Mouse (Mus musculus): ENCODE data around the gene Gm3173. TPM values are rescaled to one million over a fixed set of nuclear protein-coding genes. Genes with fewer than 3 reads are reported as not detected.
"Not testable (repeated sequence)": the region's sequence is repeated elsewhere in the genome, so short reads cannot be mapped to it uniquely, and the experiment has no call there.

Gm3173 gene
- total RNA-seq (2021) = 1 to 10 TPM in 1 of 2 experiments, not detected in 1; 4.0 TPM
- long read RNA-seq, experiment 1, partial matches to known transcripts = 0 of 3 reads
- long read RNA-seq, experiment 1, other reads (novel, unspliced or antisense) = 3 of 3 reads
- long read RNA-seq, experiment 2 = 0 reads

DNA sequence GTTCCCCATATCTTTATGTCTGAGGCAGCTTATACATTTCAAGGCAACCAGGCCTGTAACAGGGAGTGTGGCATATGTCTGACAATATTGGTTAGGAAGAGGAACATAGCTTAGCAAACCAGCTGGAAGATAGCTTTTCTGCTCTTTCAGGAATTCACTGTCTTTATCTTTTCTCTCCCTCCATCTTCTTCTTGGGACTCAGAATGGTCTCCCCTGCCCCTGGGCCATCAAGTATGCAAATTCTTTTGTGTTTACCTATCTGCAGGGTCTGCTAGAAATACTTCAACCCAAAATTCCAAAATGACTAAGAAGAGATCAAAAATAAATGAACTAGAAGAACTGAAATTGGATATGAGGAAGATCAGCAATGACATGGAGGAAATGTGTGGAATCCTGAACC is at the start of gene Gm3173:
Gm3173 (plus strand) TSS at position 301 of the 400 bp plus-strand sequence.
- DNase-seq = not testable (repeated sequence)

GRCm38 (mm10) chr14:4385606-4386005 is 45.2 kb upstream of the Gm3173 start:
- not testable (repeated sequence) for DNase-seq

DNA sequence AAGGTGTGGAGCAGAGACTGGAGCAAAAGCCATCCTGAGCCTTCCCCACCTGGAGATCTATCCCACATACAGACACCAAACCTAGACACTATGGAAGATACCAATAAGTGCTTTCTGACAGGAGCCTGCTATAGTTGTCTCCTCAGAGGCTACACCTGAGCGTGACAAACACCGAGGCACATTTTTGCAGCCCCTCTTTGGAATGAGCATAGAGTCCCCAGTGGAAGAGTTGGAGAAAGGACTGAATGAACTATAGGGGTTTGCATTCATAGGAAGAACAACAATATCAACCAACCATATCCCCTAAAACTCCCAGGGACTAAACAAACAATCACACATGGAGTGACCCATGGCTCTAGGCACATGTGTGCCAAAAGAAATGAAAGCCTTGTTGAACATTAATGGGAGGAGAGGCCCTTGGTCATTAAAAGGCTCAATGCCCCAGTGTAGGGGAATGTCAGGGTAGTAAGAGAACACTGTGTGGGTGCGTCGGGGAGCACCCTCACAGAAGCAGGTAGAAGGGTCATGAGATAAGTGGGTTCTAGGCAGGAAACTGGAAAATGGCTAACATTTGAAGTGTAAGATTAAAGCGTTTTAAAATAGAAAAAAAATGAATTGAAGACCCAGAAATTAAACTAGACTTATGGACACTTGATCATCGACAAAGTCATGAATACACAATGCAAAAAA is 37.8 kb upstream of the Gm3173 start:
- DNase-seq = not testable (repeated sequence)

DNA sequence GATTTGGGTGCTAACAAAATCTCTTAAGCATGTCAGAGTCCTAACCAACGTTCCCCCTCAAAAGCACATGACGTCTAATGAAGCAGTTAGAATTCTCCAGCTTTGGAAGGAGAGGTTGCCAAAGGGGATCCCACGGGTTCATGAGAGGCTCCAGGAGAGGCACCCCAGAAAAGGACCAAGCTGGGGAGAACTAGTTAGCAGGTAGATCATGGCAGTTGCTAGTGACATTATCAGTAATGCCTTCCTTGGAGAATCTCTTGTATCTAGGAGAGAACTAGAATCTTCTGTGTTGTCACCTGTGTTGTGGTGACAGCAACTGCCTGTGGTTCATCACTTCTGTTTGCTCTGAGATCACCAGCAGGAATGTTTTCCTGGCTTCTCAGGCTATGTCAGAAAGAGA is 33.6 kb upstream of the Gm3173 start, which contains the start of gene Gm3159:
Gm3159 (plus strand) TSS at position 301 of the 400 bp plus-strand sequence.
- DNase-seq = not testable (repeated sequence)

DNA sequence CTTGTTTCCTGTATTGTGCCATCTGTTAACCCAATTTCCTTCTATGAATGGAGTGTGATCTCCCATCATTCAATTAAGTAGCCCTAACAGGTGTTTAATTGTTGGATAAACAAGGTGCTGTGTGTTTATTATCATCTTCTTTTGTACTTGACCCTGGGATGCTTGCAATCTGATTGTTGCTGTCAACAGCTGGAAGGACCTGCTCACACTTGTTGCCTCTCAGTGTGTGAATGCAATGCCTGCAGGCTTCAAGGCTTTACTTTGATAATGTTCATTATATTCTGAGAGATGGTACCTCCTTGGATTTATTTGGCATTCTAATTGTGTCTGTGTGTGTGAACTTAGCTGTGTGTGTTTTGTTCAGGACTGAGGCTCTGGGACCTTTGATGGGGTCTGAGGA is 32.2 kb upstream of the Gm3173 start:
- not testable (repeated sequence) for DNase-seq

- DNase-seq = not testable (repeated sequence)
These were observed 30.5 kb upstream of the Gm3173 start for GRCm38 (mm10) chr14:4400115-4400789.

DNA sequence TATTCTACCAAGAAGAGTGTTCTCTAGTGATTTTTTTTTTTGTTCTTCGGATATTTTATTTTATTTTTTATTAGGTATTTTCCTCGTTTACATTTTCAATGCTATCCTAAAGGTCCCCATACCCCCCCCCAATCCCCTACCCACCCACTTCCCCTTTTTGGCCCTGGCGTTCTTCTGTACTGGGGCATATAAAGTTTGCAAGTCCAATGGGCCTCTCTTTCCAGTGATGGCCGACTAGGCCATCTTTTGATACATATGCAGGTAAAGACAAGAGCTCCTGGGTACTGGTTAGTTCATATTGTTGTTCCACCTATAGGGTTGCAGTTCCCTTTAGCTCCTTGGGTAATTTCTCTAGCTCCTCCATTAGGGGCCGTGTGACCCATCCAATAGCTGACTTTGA is 29.5 kb upstream of the Gm3173 start:
- not testable (repeated sequence) for DNase-seq

- DNase-seq = not testable (repeated sequence)
These were observed 27.0 kb upstream of the Gm3173 start for GRCm38 (mm10) chr14:4403840-4404239.

DNA sequence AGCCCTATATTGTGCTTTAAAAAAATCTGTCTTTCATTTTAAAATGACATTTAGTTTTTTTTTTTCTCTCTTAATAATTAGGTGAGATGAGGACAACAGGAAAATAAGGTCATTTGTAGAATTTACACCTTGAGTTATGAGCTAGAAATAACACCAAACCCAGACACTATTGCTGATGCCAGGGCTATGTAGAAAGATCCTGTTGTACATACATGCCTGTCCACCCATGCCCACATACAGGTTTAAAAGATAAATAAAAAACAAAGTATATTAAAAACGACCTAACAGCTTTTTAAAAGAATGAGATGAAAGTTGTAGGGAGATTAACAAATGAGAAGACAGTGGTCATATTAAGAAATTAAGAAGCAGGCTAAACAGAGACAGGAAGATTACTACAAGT is 20.9 kb upstream of the Gm3173 start:
- DNase-seq = not testable (repeated sequence)

GRCm38 (mm10) chr14:4414965-4415835 is 15.6 kb upstream of the Gm3173 start, which contains the start of gene Gm3164:
TSS of gene Gm3164 (plus strand) at chr14:4415448.
- DNase-seq = peak; percentile 62

DNA sequence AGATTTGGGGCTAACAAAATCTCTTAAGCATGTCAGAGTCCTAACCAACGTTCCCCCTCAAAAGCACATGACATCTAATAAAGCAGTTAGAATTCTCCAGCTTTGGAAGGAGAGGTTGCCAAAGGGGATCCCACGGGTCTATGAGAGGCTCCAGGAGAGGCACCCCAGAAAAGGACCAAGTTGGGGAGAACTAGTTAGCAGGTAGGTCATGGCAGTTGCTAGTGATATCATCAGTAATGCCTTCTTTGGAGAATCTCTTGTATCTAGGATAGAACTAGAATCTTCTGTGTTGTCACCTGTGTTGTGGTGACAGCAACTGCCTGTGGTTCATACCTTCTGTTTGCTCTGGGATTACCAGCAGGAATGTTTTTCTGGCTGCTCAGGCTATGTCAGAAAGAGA is 50.7 kb downstream of the Gm3173 start, which contains the start of gene Gm3182:
Gm3182 (plus strand) TSS at position 301 of the 400 bp plus-strand sequence.
- DNase-seq = not testable (repeated sequence)

- not testable (repeated sequence) for DNase-seq
These were observed 68.6 kb downstream of the Gm3173 start for GRCm38 (mm10) chr14:4499425-4499824.

DNA sequence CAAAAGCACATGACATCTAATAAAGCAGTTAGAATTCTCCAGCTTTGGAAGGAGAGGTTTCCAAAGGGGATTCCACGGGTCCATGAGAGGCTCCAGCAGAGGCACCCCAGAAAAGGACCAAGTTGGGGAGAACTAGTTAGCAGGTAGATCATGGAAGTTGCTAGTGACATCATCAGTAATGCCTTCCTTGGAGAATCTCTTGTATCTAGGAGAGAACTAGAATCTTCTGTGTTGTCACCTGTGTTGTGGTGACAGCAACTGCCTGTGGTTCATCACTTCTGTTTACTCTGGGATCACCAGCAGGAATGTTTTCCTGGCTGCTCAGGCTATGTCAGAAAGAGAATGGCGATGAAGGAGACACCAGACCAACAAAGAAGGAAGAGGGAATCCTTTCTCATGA is 124.3 kb downstream of the Gm3173 start, which contains the start of gene Gm3047:
Gm3047 (plus strand) TSS at position 301 of the 400 bp plus-strand sequence.
- DNase-seq = not testable (repeated sequence)

Other genes with a start within 250 kb of the Gm3173 start
- not detected for gene Gm2974, start 248.4 kb upstream of the Gm3173 start, total RNA-seq (2021)
- gene Gm3138, start 181.4 kb upstream of the Gm3173 start, total RNA-seq (2021) = not detected
- gene Gm3149, start 113.7 kb upstream of the Gm3173 start, total RNA-seq (2021) = not detected
- gene 2610042L04Rik, start 96.2 kb upstream of the Gm3173 start, total RNA-seq (2021) = under 1 TPM; 0.51 to 0.60 TPM
- not detected for gene Gm3159, start 33.5 kb upstream of the Gm3173 start, total RNA-seq (2021)
- gene Gm3164, start 15.5 kb upstream of the Gm3173 start, total RNA-seq (2021) = under 1 TPM; 0.27 to 0.70 TPM
- gene Gm3182, start 50.8 kb downstream of the Gm3173 start, total RNA-seq (2021) = not detected
- gene Gm3047, start 124.4 kb downstream of the Gm3173 start, total RNA-seq (2021) = not detected
- gene Gm8159, start 201.4 kb downstream of the Gm3173 start, total RNA-seq (2021) = not detected
- gene Gm3239, start 233.2 kb downstream of the Gm3173 start, total RNA-seq (2021) = not detected